Mouse (Mus musculus): ENCODE measurements around the gene Gm28308. TPM values are rescaled to one million over a fixed set of nuclear protein-coding genes. Genes with fewer than 3 reads are reported as not detected.

The Gm28308 gene
- polyA plus RNA-seq, 1 experiment = not detected

DNA sequence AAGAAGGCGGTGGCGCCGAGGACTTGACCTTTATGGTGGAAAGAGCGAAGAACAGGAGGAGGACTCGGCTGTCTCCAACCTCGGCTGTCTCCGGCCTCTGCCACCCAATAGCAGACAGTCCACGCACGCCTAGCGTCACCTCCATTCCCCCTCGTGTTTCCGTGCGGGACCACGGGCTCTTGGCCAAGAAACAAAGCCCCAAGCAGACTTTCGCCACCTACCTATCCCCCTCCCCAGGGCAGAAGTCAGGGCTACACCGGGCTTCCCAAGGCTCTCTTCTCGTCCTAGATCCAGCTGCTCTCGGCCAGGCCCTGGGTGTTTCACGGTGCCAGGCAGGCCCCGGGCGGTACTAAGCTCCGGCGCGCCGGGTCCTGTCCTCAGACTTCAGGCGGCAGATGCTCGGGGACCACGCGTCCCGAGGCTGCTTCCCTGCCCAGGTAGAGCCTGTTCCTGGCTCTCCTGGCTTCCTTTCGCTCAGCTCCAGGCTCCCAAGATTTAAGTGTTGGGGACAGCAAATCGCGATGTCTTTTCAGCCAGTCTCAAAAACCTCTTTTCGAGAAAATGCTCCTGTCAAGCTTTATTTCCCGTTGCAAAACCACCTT is 39.7 kb upstream of the Gm28308 start:
- peak; percentile 30 for DNase-seq (ENCODE audit: low read depth)
- no peak for TF ChIP-seq POLR2A (IDR thresholded peaks at IDR 0.05; ENCODE audit: borderline replicate concordance, extremely low read depth, insufficient read depth, insufficient read length, poor library complexity, severe bottlenecking)
- no peak for TF ChIP-seq CTCF (IDR thresholded peaks at IDR 0.05; ENCODE audit: borderline replicate concordance, extremely low read depth, insufficient read depth, insufficient read length)

DNA sequence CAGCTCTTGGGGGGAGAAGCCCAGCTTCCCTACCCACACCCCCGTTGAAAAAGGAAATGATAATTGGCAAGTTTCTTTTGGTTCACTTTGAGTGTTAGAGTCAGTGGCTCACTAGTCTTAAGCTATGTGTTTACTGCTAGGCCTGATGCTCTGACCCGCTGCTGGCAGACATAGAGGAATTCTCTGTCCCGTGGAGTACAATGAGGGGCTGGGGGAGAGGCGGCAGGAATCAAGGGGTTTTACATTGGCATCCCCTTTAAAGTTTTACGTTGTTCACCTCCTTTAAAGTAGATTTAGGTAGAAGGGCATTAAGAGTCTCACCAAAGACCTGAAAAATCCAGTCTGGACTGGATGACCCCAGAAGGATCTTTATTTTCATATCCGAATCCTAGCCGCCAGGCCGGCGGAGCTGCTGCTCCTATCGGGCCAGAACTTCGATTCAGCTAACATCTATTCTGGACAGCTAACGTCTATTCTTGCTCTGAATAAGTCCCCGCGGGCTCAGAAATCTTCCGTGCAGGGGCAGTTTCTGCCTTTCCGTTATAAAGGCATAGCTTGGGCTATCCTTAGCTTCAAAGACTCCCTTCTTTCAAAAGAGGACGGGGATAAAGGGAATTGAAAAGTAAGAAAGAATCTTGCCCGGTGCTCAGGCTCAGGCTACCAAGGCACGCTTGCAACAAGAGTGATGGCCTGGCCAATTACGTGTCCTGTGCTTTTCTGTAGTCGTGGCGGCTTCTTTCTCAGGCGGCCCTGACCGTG is 39.1 kb upstream of the Gm28308 start:
- peak; percentile 27 for DNase-seq (ENCODE audit: low read depth)
- TF ChIP-seq POLR2A (IDR thresholded peaks at IDR 0.05; ENCODE audit: borderline replicate concordance, extremely low read depth, insufficient read depth, insufficient read length, poor library complexity, severe bottlenecking) (no peak), CTCF (IDR thresholded peaks at IDR 0.05; ENCODE audit: borderline replicate concordance, extremely low read depth, insufficient read depth, insufficient read length) (no peak)

DNA sequence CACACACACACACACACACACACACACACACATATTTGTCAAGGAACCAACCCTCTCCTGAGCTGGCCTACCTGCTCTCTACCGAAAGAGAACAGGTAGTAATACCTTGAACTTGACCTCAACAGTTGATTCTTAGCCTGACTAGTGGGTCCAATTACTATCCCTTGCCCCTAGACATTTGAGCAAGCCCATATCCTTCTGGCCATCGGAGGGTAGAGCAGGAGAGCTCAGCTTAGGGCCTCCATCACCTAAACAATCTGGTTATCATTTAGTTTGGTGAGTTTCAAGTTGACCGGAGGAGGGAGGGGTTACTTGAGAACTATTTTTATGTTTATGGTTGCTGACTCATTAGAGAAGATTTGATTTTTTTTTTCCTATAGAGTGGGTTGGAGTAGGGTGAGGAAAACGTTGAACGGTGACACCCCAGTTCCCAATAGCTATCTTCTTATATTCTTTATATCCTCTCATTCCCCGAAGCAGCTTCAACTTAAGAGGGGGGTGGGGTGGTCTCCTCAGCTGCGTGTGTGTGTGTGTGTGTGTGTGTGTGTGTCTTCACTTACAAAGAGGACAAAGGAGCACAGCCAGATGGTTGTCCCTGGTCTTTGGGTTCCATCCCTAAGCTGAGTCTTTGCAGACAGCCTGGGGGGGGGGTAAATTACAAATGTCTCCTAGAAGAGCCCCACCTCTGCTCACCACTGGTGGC is 38.2 kb upstream of the Gm28308 start:
- no peak for DNase-seq (ENCODE audit: low read depth)
- TF ChIP-seq CTCF (IDR thresholded peaks at IDR 0.05; ENCODE audit: borderline replicate concordance, extremely low read depth, insufficient read depth, insufficient read length) = no peak
- TF ChIP-seq POLR2A (IDR thresholded peaks at IDR 0.05; ENCODE audit: borderline replicate concordance, extremely low read depth, insufficient read depth, insufficient read length, poor library complexity, severe bottlenecking) = no peak

DNA sequence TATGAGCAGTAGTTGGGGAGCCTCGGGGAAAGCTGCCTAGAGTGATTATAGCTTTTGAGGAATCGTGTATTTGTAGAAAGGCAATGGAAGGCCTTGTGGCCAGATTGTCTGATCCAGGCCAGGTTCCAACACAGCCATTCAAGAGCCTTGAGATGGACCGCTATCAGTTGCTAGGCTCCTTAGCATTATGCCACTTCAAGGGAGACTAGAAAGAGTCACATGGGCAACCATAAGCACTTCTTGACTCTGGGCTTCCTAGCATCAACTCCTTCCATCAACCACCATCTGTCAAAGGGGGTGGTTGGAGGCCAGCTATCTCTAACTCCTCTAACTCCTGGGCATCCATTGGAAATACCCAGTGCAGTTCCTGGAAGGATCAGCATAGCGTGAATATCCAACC is 36.7 kb upstream of the Gm28308 start:
- no peak for TF ChIP-seq CTCF (IDR thresholded peaks at IDR 0.05; ENCODE audit: borderline replicate concordance, extremely low read depth, insufficient read depth, insufficient read length)
- no peak for TF ChIP-seq POLR2A (IDR thresholded peaks at IDR 0.05; ENCODE audit: borderline replicate concordance, extremely low read depth, insufficient read depth, insufficient read length, poor library complexity, severe bottlenecking)
- DNase-seq (ENCODE audit: low read depth) = no peak

DNA sequence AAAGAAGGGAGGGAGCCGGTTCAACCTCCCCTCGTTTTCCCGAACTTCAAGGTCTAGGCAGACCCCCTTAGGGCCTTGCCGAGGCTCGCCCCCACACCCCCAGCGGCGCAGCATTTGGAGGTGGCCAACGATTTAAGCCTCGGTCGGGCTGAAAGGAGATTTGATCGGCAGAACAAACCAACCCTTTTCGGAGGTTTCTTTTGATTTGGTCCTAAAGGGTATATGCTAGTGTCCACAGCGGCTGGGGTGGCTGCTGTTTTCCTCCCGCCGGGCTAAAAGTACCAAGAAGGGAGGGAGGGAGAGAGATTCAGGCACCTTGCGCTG is 36.2 kb upstream of the Gm28308 start:
- TF ChIP-seq CTCF (IDR thresholded peaks at IDR 0.05; ENCODE audit: borderline replicate concordance, extremely low read depth, insufficient read depth, insufficient read length) (no peak), POLR2A (IDR thresholded peaks at IDR 0.05; ENCODE audit: borderline replicate concordance, extremely low read depth, insufficient read depth, insufficient read length, poor library complexity, severe bottlenecking) (no peak)

DNA sequence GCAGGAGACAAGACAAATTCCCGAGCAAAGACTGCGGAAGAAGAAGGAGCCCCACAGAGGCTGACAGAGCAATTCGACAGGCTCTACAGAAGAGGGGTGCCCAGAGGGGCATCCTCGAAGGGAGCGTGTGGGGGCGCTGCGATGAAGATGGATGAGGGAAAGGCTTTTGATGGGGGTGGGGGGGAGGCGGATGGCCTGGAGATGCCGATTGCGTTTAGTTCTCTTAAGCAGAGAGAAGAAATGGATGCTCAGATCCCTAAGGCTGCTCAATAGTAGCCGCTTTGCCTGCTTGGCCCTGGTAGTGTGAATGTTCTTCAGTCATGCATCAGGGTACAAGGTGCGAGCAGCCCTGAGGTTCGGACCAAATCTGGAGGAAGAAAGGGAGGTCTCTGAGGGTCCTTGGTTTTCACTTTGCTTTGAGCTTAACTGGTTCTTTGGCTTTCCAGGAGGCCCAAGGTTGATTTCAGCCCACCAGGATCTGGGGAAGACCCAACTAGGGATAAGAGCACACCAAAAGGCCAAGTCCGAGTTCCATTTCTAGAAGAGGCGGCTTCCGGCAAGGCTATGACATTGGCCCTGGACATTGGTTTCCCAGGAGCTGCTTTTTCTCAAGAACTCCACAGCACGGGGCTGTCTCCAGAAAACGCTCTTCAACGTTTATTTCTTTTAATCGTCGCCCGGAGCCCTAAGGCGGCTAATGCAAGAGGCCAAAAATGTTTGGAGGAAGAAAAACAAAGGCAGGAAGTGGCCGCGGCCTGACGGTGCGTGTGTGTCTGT is 35.7 kb upstream of the Gm28308 start:
- DNase-seq (ENCODE audit: low read depth) = no peak
- TF ChIP-seq POLR2A (IDR thresholded peaks at IDR 0.05; ENCODE audit: borderline replicate concordance, extremely low read depth, insufficient read depth, insufficient read length, poor library complexity, severe bottlenecking) = no peak
- TF ChIP-seq CTCF (IDR thresholded peaks at IDR 0.05; ENCODE audit: borderline replicate concordance, extremely low read depth, insufficient read depth, insufficient read length) = no peak

More for the DNA sequence above, 36.2 kb upstream of the Gm28308 start:
- no peak for DNase-seq (ENCODE audit: low read depth)

DNA sequence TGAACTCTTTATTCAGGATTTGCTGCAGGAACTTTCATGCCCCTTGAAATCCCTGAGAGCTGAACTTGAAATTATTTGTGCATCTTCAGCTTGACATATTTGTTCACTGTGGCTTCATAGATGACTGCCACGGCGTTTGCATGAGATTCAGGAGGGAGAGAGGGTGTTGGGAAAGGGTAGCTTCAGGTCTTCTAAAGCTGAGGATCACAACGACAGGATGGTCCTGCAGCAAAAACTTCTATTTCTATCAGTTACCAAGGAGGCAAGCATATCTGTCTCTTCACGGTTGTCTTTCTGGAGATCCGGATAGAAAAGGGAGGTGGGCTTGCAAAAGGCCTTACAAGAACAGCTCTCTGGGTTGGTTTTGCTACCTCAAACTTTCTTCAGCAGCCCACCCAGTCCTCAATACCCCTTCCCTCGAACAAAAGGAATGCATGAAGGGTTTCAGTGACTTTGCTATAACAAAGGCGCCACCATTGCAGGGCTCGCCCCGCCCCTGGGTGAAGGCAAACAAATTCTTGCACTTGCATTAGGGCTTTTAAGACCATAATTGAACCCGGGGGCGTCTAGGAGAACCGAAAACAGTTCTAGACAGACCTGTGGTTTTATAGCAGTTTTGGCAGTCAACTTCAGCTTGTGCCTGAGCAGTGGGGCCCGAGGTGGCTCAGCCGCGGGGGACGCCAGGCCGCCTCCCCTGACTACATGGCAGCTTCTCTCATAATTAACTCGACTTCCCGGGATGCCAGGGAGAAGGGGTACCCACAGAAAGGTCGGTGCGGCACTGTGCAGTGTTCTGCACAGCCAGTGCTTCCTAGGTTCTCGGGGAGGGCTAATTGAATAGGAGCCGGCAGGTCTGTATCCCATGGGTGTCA is 34.9 kb upstream of the Gm28308 start:
- DNase-seq (ENCODE audit: low read depth) = no peak
- no peak for TF ChIP-seq POLR2A (IDR thresholded peaks at IDR 0.05; ENCODE audit: borderline replicate concordance, extremely low read depth, insufficient read depth, insufficient read length, poor library complexity, severe bottlenecking)
- no peak for TF ChIP-seq CTCF (IDR thresholded peaks at IDR 0.05; ENCODE audit: borderline replicate concordance, extremely low read depth, insufficient read depth, insufficient read length)

DNA sequence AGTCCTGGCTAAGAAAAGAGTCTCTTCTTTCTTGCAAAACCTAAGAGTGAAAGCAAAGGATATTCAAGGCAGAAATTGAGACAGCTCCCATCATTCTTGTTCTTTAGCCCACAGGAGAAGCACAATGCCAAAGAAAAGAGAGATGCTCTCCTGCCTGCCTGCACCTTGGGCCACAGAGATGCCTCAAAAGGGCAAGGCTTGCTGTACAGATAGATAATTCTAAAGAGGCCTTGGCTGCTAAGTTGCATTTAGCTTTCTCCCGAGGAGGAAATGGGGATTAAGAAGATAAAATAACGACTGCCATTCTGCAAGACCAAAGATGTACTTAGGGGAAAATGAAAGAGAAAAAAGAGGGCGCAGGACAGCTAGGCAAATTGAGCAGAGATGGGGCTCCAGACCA is 33.8 kb upstream of the Gm28308 start:
- TF ChIP-seq POLR2A (IDR thresholded peaks at IDR 0.05; ENCODE audit: borderline replicate concordance, extremely low read depth, insufficient read depth, insufficient read length, poor library complexity, severe bottlenecking) = no peak
- TF ChIP-seq CTCF (IDR thresholded peaks at IDR 0.05; ENCODE audit: borderline replicate concordance, extremely low read depth, insufficient read depth, insufficient read length) = no peak
- DNase-seq (ENCODE audit: low read depth) = no peak

DNA sequence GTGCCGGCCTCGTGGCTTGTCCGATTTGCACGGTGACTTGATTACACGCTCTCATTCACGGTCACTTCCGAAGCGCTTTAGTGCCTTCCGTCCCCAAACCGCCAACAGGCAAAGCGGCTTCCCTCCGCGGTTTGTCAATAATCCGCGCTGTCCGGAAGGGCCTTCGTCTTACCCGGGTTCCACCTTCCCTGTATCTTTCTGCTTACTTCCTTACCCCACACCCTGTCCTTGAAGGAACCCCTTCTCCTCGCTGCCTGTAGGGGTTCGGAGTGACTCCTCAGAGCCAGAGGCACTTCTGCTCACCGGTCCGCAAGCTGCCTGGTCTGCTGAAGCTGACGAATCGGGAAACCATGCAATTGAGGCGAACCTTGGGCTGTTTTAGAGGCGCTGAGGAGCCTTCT is 33.3 kb upstream of the Gm28308 start:
- no peak for TF ChIP-seq CTCF (IDR thresholded peaks at IDR 0.05; ENCODE audit: borderline replicate concordance, extremely low read depth, insufficient read depth, insufficient read length)
- TF ChIP-seq POLR2A (IDR thresholded peaks at IDR 0.05; ENCODE audit: borderline replicate concordance, extremely low read depth, insufficient read depth, insufficient read length, poor library complexity, severe bottlenecking) = no peak
- DNase-seq (ENCODE audit: low read depth) = peak; percentile 39

DNA sequence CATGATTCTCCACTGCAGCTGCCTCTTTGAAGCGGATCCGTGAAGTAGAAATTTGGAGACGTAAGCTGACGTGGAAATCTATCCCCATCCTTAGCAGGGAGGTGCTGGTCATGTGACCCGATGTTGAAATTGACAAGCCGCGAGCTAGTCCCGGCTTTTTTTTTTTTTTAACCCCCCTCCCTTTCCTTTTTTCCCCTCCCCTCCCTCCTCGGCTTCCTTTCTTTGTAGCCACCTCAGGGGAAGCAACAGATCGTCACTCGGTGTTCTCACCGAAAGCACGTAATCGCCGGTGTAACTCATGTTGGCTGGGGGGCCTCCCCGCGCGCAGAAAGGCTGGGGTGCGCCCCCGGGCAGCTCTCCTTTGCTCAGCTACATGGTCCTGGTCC is 32.6 kb upstream of the Gm28308 start, which contains the start of gene Hoxa11:
Hoxa11 (minus strand) TSS at position 54 of the 386 bp plus-strand sequence.
- no peak for DNase-seq (ENCODE audit: low read depth)
- TF ChIP-seq POLR2A (IDR thresholded peaks at IDR 0.05; ENCODE audit: borderline replicate concordance, extremely low read depth, insufficient read depth, insufficient read length, poor library complexity, severe bottlenecking) (no peak), CTCF (IDR thresholded peaks at IDR 0.05; ENCODE audit: borderline replicate concordance, extremely low read depth, insufficient read depth, insufficient read length) (no peak)
